Mouse (Mus musculus): ENCODE measurements at regions not wholly inside any gene's neighbourhood (a gene's known extent, or its start where the extent isn't known, plus 50 kb on each side); places are given as distances from the start of the nearest gene placed in this dataset.

- TF ChIP-seq CTCF (IDR thresholded peaks at IDR 0.05; ENCODE audit: low read depth) (no peak), EP300 (IDR thresholded peaks at IDR 0.05; ENCODE audit: low read depth) (no peak)
Observed at GRCm38 (mm10) chr3:121872685-121873084, 57.6 kb upstream of the Abcd3 start.

Measured in liver, embryonic 14.5 days (tissue).